Mouse (Mus musculus): ENCODE data around the gene Ypel2.

The Ypel2 gene

DNA sequence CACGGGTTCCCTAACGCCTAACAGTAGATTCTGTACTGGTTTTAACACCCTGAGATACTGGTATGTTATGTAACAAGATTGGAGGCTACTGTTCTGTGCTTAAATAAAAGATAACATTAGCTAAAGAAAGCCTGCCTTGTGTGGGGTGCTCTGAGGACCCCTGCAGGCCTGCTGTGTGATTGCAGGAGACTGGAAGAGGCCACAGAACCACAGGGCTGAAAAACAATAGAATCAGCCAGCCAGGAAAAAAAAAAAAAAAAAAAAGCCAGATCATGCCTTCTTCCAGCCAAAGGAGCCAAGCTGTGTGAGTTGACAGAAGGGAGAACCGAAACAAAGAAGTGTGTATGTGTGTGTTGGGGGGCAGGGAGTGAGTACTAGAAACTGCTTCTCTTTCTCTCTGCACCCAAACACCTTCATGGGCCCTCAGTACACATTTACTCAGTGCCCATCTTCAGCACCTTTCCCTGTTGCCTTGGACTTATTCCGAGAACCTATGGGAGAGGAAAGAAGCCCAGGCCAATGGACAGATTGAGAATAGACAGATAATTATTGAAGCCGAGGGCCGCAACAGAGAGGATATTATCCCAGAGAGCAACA is 2.2 kb upstream of the Ypel2 start:
- DNase-seq (ENCODE audit: low read depth, low spot score) = peak; percentile 82

GRCm38 (mm10) chr11:86994791-86995624 is 1.5 kb upstream of the Ypel2 start:
- no peak for DNase-seq (ENCODE audit: low read depth, low spot score)

DNA sequence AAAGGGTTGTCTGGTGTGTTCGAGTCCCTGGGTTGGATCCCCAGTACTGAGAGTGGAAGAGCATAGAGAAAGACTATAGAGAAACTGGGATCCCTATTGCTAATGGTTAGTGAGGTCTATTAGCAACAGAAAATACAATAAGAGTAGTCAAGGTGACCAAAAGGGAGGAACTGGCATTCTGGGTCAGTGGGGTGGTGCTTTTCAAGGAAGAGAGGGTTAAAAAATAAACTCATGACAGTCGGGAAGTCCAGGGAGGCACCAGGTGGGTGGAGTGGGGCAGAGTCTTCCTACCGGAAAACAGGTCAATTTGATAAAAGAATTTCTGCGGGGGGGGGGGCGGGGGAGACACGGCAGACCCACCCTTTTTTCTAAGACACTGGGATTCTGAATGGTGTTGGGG is 823 bp upstream of the Ypel2 start:
- DNase-seq (ENCODE audit: low read depth, low spot score) = no peak

- no peak for DNase-seq (ENCODE audit: low read depth, low spot score)
Measured at GRCm38 (mm10) chr11:86992461-86992988, 982 bp downstream of the Ypel2 start.

DNA sequence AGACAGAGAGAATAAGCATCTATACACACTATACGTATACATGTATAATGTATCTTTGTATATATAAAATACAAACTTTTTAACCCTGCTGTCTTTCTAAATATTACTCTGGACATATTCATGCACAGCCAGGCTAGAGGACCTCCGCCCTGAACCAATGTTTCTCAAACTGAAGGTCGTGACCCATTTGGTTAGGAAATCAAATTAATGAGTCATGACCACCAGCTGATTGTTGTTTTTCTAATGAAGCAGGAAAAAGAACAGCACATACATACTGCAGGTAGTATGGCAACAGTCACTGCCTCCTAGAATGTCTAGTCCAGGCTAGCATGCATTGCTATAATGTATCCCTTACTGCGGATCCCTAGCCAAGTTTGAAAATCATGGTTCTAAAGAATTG is 2.3 kb downstream of the Ypel2 start:
- DNase-seq (ENCODE audit: low read depth, low spot score) = no peak

GRCm38 (mm10) chr11:86990309-86990708 is 3.2 kb downstream of the Ypel2 start:
- DNase-seq (ENCODE audit: low read depth, low spot score) = no peak

DNA sequence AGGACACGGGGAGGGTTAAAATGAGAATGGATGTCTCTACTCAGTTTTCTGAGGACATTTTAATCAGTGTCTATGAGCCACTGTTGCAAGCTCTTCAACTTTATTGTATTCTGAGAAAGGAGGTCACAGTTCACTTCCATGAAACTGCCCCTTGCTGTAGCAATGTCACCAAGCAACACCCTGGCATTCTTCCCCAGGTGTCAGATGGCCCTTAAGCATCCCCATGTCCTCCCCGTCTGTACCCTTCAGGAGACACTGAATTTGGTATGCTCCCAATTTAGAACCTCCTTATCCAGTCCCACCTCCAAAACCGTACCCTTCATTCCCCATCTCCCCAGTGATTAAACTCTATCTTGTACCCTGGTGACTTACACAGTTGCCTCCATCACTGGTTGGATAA is 8.5 kb downstream of the Ypel2 start:
- DNase-seq (ENCODE audit: low read depth, low spot score) = no peak

GRCm38 (mm10) chr11:86983056-86983455 is 10.5 kb downstream of the Ypel2 start:
- no peak for DNase-seq (ENCODE audit: low read depth, low spot score)

DNA sequence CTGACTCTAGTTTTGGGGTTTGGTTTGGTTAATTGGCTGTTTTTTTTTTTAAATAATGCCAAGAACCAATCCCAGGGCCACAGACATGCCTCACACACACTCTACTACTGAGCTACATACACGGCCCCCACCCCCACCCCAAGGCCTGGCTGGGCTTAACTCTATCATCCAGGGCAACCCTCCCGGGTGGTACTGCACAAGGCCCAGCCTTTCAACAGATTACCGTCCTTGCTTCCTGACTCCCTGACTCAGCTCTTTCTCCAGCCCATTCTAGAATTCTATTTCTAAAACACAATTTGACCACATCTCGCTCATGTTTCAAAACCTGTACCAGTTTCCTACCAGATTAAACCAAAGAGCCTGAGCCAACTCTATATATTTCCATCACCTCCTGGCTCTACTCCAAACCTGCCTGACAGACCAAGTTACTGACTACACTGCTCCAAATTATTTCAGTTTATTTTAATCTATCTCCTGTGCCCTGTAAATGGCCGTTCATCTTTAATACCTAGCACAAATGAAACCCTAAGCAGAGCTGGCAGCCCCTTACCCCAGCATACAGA is 12.2 kb downstream of the Ypel2 start:
- DNase-seq (ENCODE audit: low read depth, low spot score) = no peak

GRCm38 (mm10) chr11:86980526-86980925 is 13.0 kb downstream of the Ypel2 start:
- no peak for DNase-seq (ENCODE audit: low read depth, low spot score)

DNA sequence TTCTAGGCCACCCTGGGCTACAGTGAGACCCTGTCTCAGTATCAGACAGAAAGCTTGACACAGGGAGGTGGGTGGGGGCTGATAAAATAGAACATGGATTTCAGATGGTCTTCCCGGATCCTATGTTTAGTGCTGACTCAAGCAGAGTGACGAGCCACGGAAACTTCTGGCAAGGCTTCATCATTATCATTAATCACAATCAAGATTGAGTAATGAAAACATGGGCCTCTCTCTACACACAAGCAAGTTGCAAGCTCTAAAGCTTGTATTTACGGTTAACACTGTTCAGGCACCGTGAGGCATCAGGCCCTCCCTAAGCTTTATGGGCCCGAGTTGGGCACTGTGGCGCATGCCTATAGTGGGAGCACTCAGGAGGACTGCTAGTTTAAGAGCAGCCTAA is 13.7 kb downstream of the Ypel2 start:
- no peak for DNase-seq (ENCODE audit: low read depth, low spot score)

DNA sequence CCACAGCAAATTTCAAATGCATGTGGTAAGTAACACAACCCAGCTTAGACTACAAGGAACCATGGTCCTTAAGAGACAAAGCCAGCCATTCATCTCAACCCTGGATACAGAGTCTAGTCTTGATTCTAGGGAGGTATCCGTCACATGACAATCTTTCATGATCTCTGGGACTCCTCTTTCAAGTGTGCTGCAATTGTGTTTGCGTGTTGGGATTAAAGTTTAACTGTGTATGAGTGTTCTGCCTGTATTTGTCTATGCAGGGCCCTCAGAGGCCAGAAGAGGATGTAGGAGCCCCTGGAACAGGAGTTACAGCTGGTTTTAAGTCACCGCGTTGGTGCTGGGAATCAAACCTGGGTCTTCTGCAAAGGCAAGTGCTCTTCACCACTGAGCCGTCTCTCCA is 16.3 kb downstream of the Ypel2 start:
- no peak for DNase-seq (ENCODE audit: low read depth, low spot score)

- DNase-seq (ENCODE audit: low read depth, low spot score) = no peak
Measured at GRCm38 (mm10) chr11:86974401-86974800, 19.1 kb downstream of the Ypel2 start.

DNA sequence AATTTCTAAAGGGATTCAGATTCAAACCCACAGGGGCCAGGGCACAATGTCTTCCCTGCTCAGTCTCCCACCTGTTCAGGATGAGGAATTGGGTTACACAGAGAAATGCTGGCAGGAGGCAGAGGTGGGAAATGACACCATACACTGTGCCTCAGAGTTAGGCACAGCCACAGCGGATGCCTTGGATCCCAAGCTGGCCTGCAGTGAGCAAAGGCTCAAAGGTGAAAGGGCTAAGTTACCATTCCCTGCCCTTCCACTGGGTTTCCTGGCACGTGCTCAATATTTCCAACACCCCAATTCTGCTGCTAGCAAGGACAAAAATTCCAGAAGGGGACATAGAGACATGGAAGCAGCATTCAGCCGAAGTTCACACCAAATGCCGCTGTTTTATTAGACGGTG is 20.3 kb downstream of the Ypel2 start:
- no peak for DNase-seq (ENCODE audit: low read depth, low spot score)

DNA sequence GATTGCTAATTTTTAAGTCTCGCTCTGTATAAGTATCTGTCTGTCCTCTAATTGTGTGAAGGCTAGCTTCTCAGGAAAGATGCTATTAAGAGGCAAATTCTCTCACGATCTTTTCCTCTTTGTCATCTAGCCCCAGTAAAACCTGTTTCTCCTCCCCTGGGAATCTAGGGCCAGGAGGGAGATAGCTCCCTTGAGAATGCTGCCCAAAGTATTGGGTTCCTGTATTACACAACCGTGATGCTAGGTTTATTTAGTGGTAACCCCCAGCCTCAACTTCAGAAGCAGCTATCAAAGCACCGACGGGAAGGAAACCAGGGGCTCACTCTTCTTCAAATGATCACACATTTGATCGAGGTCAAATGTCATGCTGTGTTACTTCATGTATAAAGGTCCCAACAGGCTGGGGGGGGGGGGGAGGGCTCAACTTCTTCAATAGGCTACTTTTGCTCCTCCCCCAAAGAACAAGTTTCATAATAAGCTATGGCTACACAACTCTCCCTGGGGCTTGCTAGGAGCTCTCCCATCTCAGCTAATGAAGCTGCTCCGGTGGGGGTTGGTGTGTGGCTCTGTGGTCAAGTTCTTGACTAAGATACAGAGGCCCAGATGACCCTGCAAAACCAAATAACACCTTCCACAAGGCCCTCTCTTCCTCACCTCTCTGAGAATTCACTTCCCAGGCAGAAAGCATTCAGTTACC is 22.3 kb downstream of the Ypel2 start:
- DNase-seq (ENCODE audit: low read depth, low spot score) = no peak

DNA sequence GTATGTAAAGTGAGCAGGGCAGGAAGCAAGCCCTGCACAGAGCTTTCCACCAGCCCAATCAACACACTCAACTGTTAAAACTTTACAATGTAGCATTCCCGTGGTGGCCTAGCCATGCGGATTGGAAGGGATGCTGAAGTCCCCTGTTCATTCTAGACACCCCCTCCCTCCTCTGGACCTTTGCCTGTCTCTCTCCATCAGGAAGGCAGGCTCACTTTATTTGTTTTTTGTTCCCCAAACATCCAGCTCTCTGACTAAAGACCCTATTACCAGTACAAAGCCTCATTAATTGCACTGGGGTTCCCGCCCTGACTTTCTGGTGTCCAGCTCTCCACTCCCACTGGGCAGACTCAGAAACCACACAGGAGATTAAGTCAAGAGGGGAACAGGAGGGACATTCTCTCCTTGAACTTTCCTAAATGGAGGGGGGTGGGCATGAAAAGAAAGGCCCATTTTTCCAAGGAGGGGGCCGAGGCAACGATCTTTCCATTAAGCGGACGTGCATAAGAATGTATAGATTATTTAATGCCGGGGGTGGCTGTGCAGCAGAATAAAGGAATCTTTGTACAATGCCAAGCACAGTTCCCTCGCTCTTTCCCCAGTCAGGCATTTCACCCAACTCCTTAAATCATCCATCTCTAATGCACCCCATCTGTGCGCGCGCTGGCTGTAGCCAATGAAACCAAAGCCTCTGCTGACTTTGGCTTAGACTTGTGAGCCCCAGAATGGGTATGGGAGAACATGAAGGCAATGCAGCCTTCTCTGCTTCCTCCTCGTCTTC is 24.3 kb downstream of the Ypel2 start:
- peak; percentile 55 for DNase-seq (ENCODE audit: low read depth, low spot score)

GRCm38 (mm10) chr11:86967506-86967905 is 26.0 kb downstream of the Ypel2 start:
- DNase-seq (ENCODE audit: low read depth, low spot score) = no peak

DNA sequence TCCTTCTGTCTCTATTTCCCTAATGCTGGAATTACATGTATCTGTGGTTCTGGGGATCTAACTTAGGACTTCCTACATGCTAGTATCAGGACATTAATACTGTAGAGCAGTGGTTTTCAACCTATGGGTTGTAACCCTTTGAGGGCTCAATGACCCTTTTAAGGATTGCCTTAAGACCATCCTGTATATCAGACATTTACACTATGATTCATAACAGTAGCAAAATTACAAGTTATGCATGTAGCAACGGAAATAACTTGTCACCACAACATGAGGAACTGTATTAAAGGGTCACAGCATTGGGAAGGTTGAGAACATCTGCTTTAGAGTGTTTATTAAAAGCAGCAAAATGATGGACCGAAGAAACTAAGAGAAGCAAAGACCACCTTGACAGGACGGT is 26.8 kb downstream of the Ypel2 start:
- DNase-seq (ENCODE audit: low read depth, low spot score) = no peak

GRCm38 (mm10) chr11:86965079-86965478 is 28.4 kb downstream of the Ypel2 start:
- no peak for DNase-seq (ENCODE audit: low read depth, low spot score)

DNA sequence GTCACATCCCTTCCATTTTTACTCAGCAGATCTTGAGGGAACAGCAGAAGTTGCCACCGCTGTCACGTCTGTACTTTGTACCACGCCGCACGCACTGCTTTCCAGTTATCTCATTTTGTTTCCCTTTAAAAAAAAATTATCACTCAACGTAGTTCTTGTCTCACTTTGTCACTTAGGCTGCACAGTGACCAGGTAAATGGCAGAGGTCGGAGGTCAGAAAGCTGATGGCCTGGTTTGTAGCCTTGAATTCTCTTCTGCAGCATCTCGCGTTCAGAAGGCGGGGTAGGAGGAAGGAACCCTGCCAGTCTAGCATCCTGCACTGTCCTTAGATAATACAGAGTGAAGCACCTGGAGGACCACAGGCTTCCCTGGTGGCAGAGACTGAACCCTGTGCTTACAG is 29.8 kb downstream of the Ypel2 start:
- no peak for DNase-seq (ENCODE audit: low read depth, low spot score)

GRCm38 (mm10) chr11:86963027-86963426 is 30.5 kb downstream of the Ypel2 start:
- DNase-seq (ENCODE audit: low read depth, low spot score) = no peak
